Mouse (Mus musculus): ENCODE results near the gene Dcst1. TPM values are rescaled to one million over a fixed set of nuclear protein-coding genes. Genes with fewer than 3 reads are reported as not detected.
A peak's percentile ranks its signal among the peaks of the same experiment; 100 is the strongest.

The Dcst1 gene
- total RNA-seq, 2 experiments from 2014 or later: 0.59 TPM; not detected in 1

GRCm38 (mm10) chr3:89337062-89337720 lies 27.9 kb downstream of the Dcst1 start:
- DNase-seq (ENCODE audit: low spot score in 2 of 2): peak in 1 of 2 experiments; percentile 51

GRCm38 (mm10) chr3:89336529-89336928 lies 28.5 kb downstream of the Dcst1 start:
- DNase-seq (ENCODE audit: low spot score in 2 of 2): no peak

GRCm38 (mm10) chr3:89333053-89333452 lies 32.0 kb downstream of the Dcst1 start:
- no peak for DNase-seq (ENCODE audit: low spot score in 2 of 2)

- DNase-seq (ENCODE audit: low spot score in 2 of 2): no peak
These were observed 32.6 kb downstream of the Dcst1 start for GRCm38 (mm10) chr3:89332476-89332875.

DNA sequence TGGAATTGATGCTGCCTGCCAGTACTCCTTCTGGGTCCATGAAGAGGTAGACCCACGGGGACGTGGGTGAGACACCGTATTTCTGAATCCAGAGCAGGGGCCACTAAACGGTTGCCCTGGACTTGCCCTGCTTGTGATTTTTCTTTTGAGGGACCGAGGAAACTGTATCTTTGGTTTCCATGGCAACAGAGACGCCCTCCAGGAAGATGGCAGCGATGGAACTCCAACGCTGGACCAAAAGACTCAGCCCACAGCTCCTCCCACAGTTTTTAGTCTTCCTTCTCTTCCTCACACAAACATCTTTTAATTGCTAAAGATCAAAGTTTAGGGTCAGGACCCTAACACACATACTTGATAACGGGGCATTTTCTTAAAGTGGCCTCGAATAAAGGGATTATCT lies 33.0 kb downstream of the Dcst1 start:
- DNase-seq (ENCODE audit: low spot score in 2 of 2): no peak

- peak in 1 of 2 experiments; percentile 12 for DNase-seq (ENCODE audit: low spot score in 2 of 2)
These were observed 33.5 kb downstream of the Dcst1 start for GRCm38 (mm10) chr3:89331561-89331960.

- DNase-seq (ENCODE audit: low spot score in 2 of 2): peak in 1 of 2 experiments; percentile 18
These were observed 34.1 kb downstream of the Dcst1 start for GRCm38 (mm10) chr3:89330948-89331347.

DNA sequence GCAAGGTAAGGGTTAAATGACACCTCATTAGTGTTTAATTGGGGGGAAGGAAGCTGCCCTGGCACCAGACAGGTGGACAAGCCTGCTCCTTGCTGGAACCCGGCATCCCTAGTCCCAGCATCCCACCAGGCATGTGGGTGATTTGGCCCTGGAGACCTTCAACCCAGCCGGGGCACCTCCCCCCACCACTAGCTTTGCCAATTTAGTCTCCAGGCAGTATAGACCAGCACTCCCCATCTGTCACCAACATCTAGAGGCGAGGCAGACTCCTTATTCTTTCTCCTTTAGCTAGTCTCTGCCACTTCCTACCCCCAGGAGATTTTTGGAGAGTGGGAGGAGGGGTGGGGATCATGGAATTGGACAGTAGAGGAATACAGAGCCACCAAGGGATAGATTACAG lies 34.7 kb downstream of the Dcst1 start:
- DNase-seq (ENCODE audit: low spot score in 2 of 2): peak in 1 of 2 experiments; percentile 9

DNA sequence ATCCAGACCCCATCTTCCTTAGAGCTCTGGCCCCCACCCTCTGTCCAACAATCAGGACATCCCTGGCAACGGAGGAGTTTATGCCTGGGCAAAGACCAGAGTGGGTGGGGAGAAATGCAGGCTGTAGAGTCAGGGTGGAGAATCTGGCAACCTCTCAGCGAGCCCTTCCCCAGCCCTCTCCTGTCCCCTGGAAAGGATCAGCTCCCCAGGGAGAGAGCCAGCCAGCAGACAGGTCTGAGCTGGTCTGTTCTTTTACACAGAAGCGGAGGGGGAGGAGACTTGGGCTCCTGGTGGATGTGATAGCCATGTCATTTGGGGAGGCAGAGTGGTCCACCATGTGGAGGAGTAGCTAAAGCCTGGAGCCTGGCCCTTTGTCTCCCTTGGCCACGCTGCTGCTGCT lies 36.4 kb downstream of the Dcst1 start:
- no peak for DNase-seq (ENCODE audit: low spot score in 2 of 2)

DNA sequence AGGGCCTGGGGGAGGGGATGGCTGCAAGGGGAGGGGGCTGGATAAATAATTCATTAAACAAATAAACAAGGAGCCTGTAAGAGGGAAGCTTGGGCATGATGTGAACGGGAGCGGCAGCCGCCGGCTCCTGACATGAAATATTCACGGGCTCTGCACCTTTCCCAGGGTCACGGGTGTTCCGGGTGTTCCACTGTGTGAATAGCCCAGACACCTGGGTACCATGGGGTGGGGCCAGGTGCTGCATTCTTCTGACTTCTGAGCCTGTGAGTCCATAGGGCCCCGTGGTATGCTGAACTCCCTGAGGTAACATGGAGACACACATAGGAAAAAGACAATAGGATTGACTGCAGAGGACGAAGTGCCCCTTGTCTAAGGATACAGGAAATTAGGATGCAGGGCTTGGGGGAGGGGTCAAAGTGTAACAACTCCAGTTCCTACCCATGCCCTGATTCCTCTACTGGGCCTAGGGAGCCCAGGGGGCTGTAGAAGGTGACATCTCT lies 37.6 kb downstream of the Dcst1 start:
- DNase-seq (ENCODE audit: low spot score in 2 of 2): no peak

DNA sequence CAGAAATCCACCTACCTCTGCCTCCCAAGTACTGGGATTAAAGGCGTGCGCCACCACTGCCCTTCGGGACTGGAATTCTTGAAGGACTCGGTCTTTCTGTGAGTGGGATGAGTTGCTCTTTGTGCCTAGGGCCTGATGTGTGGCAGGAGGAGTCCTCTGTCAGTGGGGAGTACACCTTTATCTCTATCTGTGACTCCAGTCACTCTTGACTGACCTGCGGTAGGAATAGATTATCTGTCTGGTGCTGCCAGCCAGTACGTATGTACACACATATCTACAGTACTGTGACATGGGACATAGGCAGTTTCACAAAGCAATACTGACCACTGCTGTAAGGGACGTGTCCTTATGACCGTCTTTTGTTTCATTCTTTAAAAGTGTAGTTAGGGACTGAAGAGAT lies 39.2 kb downstream of the Dcst1 start:
- DNase-seq (ENCODE audit: low spot score in 2 of 2): no peak

- DNase-seq (ENCODE audit: low spot score in 2 of 2): peak; percentile 83 to 90
These were observed 42.4 kb downstream of the Dcst1 start, which contains the start of gene Efna3 for GRCm38 (mm10) chr3:89322514-89323165. Efna3 (minus strand) TSS chr3:89322965.

GRCm38 (mm10) chr3:89322131-89322500 lies 42.9 kb downstream of the Dcst1 start:
- DNase-seq (ENCODE audit: low spot score in 2 of 2): no peak

DNA sequence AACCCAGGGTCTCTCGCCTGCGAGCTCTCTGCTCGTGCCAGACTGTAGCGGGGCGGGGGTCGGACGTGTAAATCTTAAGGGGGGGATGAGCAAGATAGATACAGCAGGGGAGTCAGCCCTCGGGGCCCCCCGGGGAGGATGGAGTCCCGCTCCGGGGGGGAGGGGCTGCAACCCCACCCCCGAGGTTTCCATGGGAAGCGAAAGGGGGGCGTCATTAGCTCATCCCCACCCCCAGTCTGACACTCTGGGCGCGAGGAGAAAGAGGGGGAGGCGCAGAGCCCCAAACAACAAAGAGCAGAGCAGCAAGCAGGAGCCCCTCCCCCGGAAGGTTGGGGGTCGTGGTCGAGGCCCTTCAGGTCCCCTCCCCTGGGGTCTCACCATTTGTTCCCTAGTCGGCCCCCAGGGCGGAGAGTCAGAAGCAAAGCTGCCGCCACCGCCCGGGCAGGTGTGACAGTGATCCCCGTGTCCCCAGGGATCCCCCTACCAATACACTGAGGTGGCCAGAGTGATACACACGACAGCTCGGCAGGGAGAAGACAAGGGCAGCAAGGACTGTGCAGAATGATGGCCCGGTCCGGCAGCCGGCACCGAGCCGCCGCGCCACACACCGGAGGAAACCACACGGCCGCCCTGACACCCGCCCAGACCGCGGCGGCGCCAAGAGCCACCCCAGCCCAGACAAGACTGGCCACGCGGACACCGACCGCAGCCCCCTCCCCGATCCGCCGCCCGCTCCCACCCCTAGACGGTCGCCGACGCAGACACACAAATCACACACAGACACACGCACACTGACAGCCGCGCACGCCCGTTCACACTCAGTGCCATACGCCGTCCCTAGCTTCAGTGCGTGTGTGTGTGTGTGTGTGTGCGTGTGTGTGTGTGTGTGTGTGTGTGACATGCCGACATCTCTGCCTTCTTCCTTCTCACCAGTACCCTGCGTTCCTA lies 43.6 kb downstream of the Dcst1 start:
- peak in 1 of 2 experiments; percentile 64 for DNase-seq (ENCODE audit: low spot score in 2 of 2)

GRCm38 (mm10) chr3:89320581-89321182 lies 44.4 kb downstream of the Dcst1 start:
- DNase-seq (ENCODE audit: low spot score in 2 of 2): peak; percentile 58 to 68

DNA sequence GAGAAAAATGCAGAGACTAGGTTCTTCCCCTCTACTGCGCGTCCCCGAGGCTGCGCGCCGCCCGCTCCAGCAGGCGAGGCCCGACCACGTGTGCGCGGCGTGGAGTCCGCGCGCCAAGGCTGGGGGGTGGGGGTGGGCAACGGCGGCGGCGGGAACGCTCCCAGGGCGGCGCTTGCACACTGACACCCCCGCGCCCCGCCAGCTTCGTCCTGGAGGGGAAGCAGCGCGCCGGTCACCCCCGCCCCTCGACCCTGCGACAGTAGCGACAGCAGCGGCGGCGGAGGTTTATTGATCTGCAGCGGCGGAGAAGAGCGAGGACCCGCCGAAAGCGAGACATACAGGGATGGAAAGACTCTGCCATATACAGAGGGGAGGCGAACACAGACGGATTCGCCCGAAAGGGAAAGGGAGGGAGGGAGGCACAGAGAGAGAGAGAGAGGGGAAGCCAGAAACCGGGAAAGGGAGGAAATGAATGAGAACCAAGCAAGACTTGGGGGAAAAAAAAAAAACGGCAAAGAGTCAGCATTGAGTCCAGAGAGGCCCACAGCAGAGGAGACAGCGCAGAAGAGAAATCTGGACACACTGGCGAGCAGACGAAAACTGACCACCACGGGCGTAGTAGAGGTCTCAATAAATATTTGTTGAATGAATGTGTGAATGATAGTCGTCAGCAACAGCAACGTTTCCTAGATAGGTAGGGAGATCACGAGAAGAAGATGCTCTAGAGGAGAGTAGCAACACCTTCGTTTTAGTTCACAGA lies 45.3 kb downstream of the Dcst1 start:
- peak in 1 of 2 experiments; percentile 69 for DNase-seq (ENCODE audit: low spot score in 2 of 2)

- DNase-seq (ENCODE audit: low spot score in 2 of 2): no peak
These were observed 46.0 kb downstream of the Dcst1 start for GRCm38 (mm10) chr3:89318971-89319590.

DNA sequence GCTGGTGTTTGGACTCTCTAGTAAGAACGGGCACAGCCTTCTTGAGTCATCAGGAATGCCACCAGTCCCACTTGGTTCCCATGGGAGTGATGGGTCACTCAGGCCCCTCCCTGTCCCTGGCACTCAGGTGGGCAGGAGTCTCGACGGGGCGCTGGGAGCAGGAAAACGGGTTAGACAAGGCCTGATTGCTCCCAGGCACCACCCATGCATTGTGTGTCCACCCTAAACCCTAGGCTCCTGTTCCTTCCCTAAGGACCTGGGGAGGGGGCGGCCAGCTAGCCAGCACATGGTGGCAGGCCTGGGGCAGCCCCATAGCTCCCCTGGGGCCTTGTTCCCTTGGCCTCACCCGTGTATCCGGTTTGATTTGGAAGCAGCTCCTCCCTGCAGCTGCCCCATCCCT lies 46.7 kb downstream of the Dcst1 start:
- DNase-seq (ENCODE audit: low spot score in 2 of 2): no peak

GRCm38 (mm10) chr3:89317246-89317645 lies 47.8 kb downstream of the Dcst1 start:
- no peak for DNase-seq (ENCODE audit: low spot score in 2 of 2)

- DNase-seq (ENCODE audit: low spot score in 2 of 2): peak; percentile 88 to 92
These were observed 48.2 kb downstream of the Dcst1 start for GRCm38 (mm10) chr3:89316833-89317232.
